Mouse (Mus musculus) embryonic facial prominence, embryonic 10.5 days (tissue): ENCODE measurements around the gene Rpp14. TPM values are rescaled to one million over a fixed set of nuclear protein-coding genes. Genes with fewer than 3 reads are reported as not detected.
A peak's percentile ranks its signal among the peaks of the same experiment; 100 is the strongest.

Experiments used
- DNase-seq: peaks from one replicate; pipeline ENCODE4 v3.0.0-alpha.2; 2017; ENCODE audit warnings: low spot score
- H3K27ac ChIP-seq: fragments of 300-500 bp; sonication (generic); replicated peaks from 2 replicates; pipeline ENCODE4 v1.5.1; 2016; ENCODE audit warnings: mild to moderate bottlenecking
- H3K27me3 ChIP-seq: fragments of 300-500 bp; sonication (generic); replicated peaks from 2 replicates; pipeline ENCODE4 v1.6.1; 2016; ENCODE audit warnings: low read depth, mild to moderate bottlenecking; ENCODE audit not compliant: poor library complexity, severe bottlenecking
- H3K36me3 ChIP-seq: fragments of 300-500 bp; sonication (generic); replicated peaks from 2 replicates; pipeline ENCODE4 v1.6.1; 2016; ENCODE audit warnings: mild to moderate bottlenecking, moderate library complexity
- H3K4me1 ChIP-seq: fragments of 300-500 bp; sonication (generic); 2 replicates; pipeline ENCODE4 v1.6.1; 2016
- H3K4me3 ChIP-seq: fragments of 300-500 bp; sonication (generic); 2 replicates; pipeline ENCODE4 v1.5.1; 2016; ENCODE audit warnings: mild to moderate bottlenecking, moderate library complexity
- H3K9me3 ChIP-seq: fragments of 300-500 bp; sonication (generic); 2 replicates; pipeline ENCODE4 v1.6.1; 2016; ENCODE audit warnings: mild to moderate bottlenecking
- WGBS: fragments of 180-500 bp; shearing (Covaris S2); methylation state at CpG from one replicate; pipeline ENCODE4 v1.1.7; 2016; 5-methylcytosine and 5-hydroxymethylcytosine counted together
- polyA plus RNA-seq: library from polyadenylated mRNA; unstranded; fragments of >200 nt; fragmentation: Nextera tagmentation; extraction: Ambion mirVana; gene quantifications from 2 replicates; pipeline ENCODE4 v1.2.1, GENCODE M21; 2016

Rpp14 gene
- polyA plus RNA-seq, 1 experiment from 2014 or later, result 61.5 TPM

DNA sequence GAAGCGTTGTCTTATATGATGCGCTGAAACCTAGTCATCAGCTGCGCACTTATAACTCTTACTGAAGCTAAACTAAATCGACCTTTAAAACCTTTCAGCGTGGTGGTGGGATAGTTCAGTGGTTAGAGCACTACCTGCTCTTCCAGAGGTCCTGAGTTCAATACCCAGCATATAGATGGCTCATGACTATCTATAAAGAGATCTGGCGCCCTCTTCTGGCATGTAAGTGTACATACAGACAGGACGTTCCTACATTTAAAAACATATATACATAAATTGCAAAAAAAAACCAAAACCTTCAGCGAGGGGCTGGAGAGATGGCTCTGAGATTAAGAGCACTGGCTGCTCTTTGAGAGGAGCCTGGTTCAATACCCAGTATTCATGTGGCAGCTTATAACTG lies 35.8 kb upstream of the Rpp14 start:
- Histone ChIP-seq H3K27ac (no peak overlapping the region), H3K27me3 (no peaks in the 10 kb centered on the region), H3K36me3 (peaks cover 33% of the 10 kb centered on the region), H3K4me1 (no peaks in the 10 kb centered on the region), H3K4me3 (no peak overlapping the region), H3K9me3 (no peaks in the 10 kb centered on the region)
- 70% methylated on average over 8 of the region's 8 CpGs for WGBS
- no peak for DNase-seq

DNA sequence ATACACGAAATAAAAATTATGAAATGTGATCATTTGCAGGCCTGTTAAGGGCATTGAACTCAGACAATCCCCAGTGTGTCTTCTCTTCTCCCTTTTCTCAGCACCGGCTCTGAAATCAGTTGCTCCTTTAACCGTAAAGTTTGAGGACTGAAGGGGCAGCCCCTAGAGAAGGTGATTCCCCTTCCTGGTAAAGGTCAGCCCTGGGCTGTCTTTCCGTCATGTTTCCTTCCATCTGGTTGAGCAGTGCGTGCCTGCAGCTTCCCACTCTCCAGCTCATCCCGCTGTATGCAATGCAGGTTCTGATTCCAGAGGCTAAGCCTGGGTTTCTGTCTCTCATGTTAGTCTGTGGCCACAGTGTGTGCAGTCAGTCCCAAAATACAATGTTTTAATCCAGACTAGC lies 35.4 kb upstream of the Rpp14 start:
- WGBS, result 80% methylated on average over 6 of the region's 6 CpGs
- Histone ChIP-seq H3K27ac (no peak overlapping the region), H3K4me3 (no peak overlapping the region), H3K27me3 (no peaks in the 10 kb centered on the region), H3K4me1 (no peaks in the 10 kb centered on the region), H3K36me3 (peaks cover 37% of the 10 kb centered on the region), H3K9me3 (no peaks in the 10 kb centered on the region)
- no peak for DNase-seq

DNA sequence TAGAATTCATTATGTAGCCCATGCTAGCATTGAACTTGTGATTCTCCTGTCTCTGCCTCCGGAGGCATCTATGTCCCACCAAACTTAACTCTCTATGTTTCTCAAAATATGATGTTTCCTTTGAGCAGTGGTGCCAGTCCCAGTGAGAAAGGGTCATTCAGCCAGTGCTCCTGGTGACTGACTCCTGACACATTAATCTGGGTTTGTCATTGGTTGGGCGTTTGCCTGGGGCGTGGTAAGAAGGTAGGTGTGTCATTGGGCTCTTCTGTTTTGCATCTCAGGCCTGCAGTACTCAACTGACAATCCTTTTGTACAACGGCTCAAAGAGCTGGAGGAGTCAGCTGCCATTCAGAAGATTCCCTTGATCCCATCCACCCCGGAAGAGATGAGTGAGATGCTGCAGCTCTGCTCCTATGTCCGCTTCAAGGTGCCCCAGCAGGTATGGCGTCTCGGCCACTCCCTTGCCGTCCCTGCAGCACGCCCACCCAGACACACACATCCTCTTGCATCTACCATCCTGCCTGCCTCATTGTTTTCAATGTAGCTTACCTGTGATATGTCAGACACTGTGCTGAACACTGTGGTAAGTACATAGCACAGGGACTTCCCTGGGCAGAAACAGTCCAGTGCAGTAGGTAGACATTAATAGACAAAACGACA lies 34.9 kb upstream of the Rpp14 start:
- H3K9me3 ChIP-seq, result no peaks in the 10 kb centered on the region
- no peak overlapping the region for H3K4me3 ChIP-seq
- peaks cover 42% of the 10 kb centered on the region for H3K36me3 ChIP-seq
- WGBS, result 87% methylated on average over 11 of the region's 11 CpGs
- H3K27ac ChIP-seq, result no peak overlapping the region
- no peaks in the 10 kb centered on the region for H3K27me3 ChIP-seq
- DNase-seq, result no peak
- no peaks in the 10 kb centered on the region for H3K4me1 ChIP-seq

GRCm38 (mm10) chr14:8046839-8047238 lies 33.3 kb upstream of the Rpp14 start:
- Histone ChIP-seq H3K36me3 (peaks cover 45% of the 10 kb centered on the region), H3K4me3 (no peak overlapping the region), H3K9me3 (no peaks in the 10 kb centered on the region), H3K27ac (no peak overlapping the region), H3K27me3 (no peaks in the 10 kb centered on the region), H3K4me1 (no peaks in the 10 kb centered on the region)
- no peak for DNase-seq
- 94% methylated on average over 6 of the region's 6 CpGs for WGBS

- WGBS, result 92% methylated on average over 10 of the region's 10 CpGs
- Histone ChIP-seq H3K9me3 (no peaks in the 10 kb centered on the region), H3K27me3 (no peaks in the 10 kb centered on the region), H3K27ac (no peak overlapping the region), H3K4me1 (peaks cover 5% of the 10 kb centered on the region), H3K4me3 (no peak overlapping the region), H3K36me3 (peaks cover 53% of the 10 kb centered on the region)
- no peak for DNase-seq
Measured at GRCm38 (mm10) chr14:8049334-8049733, 30.8 kb upstream of the Rpp14 start.

DNA sequence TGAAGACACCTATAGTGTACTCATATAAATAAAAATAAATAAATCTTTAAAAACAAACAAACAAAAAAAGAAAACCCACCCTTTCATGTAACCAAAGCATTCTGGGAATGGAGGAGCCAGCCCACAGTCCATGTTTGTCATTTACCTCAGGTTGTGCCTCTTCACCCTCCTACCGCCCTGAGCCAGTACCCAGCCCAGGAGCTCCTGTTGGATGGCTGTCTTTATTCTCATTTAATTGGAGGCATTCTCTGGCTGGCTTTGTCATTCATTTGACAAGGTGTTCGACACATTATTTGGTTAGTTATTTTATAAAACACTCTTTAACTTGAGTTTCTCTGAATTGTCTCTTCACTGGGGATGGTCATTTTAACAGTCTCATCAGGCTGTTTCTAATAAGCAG lies 28.3 kb upstream of the Rpp14 start:
- H3K27me3 ChIP-seq, result no peaks in the 10 kb centered on the region
- H3K4me3 ChIP-seq, result no peak overlapping the region
- 91% methylated on average over 2 of the region's 2 CpGs for WGBS
- no peaks in the 10 kb centered on the region for H3K9me3 ChIP-seq
- H3K27ac ChIP-seq, result no peak overlapping the region
- H3K36me3 ChIP-seq, result peaks cover 45% of the 10 kb centered on the region
- H3K4me1 ChIP-seq, result peaks cover 10% of the 10 kb centered on the region
- no peak for DNase-seq

- Histone ChIP-seq H3K36me3 (peaks cover 38% of the 10 kb centered on the region), H3K4me1 (peaks cover 10% of the 10 kb centered on the region), H3K4me3 (no peak overlapping the region), H3K27me3 (no peaks in the 10 kb centered on the region), H3K9me3 (no peaks in the 10 kb centered on the region), H3K27ac (no peak overlapping the region)
- WGBS, result 93% methylated on average over 7 of the region's 7 CpGs
- DNase-seq, result no peak
Measured at GRCm38 (mm10) chr14:8052661-8053060, 27.5 kb upstream of the Rpp14 start.

GRCm38 (mm10) chr14:8054310-8055102 lies 25.7 kb upstream of the Rpp14 start:
- H3K27me3 ChIP-seq, result no peaks in the 10 kb centered on the region
- H3K9me3 ChIP-seq, result no peaks in the 10 kb centered on the region
- peaks cover 28% of the 10 kb centered on the region for H3K36me3 ChIP-seq
- 0 out of 2 replicates have a peak overlapping the region, but pooled peaks have one; percentile 10 for H3K27ac ChIP-seq
- H3K4me3 ChIP-seq, result no peak overlapping the region
- DNase-seq, result no peak
- WGBS, result 24% methylated on average over 17 of the region's 17 CpGs
- H3K4me1 ChIP-seq, result peaks cover 10% of the 10 kb centered on the region

- no peak for DNase-seq
- WGBS, result 89% methylated on average over 5 of the region's 5 CpGs
- Histone ChIP-seq H3K27ac (no peak overlapping the region), H3K4me1 (peaks cover 10% of the 10 kb centered on the region), H3K27me3 (no peaks in the 10 kb centered on the region), H3K36me3 (peaks cover 17% of the 10 kb centered on the region), H3K9me3 (no peaks in the 10 kb centered on the region), H3K4me3 (no peak overlapping the region)
Measured at GRCm38 (mm10) chr14:8056076-8056475, 24.1 kb upstream of the Rpp14 start.

GRCm38 (mm10) chr14:8059938-8060337 lies 20.2 kb upstream of the Rpp14 start:
- no peaks in the 10 kb centered on the region for H3K27me3 ChIP-seq
- no peak for DNase-seq
- peaks cover 18% of the 10 kb centered on the region for H3K4me1 ChIP-seq
- H3K36me3 ChIP-seq, result peaks cover 4% of the 10 kb centered on the region; the same call in 1 of the 2 replicates
- H3K9me3 ChIP-seq, result no peaks in the 10 kb centered on the region
- no peak overlapping the region for H3K27ac ChIP-seq
- 92% methylated on average over 7 of the region's 7 CpGs for WGBS
- no peak overlapping the region for H3K4me3 ChIP-seq

GRCm38 (mm10) chr14:8062076-8062475 lies 18.1 kb upstream of the Rpp14 start:
- Histone ChIP-seq H3K4me1 (peaks cover 17% of the 10 kb centered on the region), H3K9me3 (no peaks in the 10 kb centered on the region), H3K4me3 (no peak overlapping the region), H3K27ac (no peak overlapping the region; the same call in 1 of the 2 replicates), H3K27me3 (no peaks in the 10 kb centered on the region), H3K36me3 (no peaks in the 10 kb centered on the region)
- WGBS, result 25% methylated on average over 3 of the region's 3 CpGs
- DNase-seq, result peak; percentile 43

GRCm38 (mm10) chr14:8062537-8063301 lies 17.4 kb upstream of the Rpp14 start:
- Histone ChIP-seq H3K36me3 (no peaks in the 10 kb centered on the region), H3K4me3 (no peak overlapping the region), H3K27ac (peak overlapping the region; percentile 51), H3K4me1 (peaks cover 17% of the 10 kb centered on the region), H3K27me3 (no peaks in the 10 kb centered on the region), H3K9me3 (no peaks in the 10 kb centered on the region)
- no peak for DNase-seq
- WGBS, result 39% methylated on average over 3 of the region's 3 CpGs
